In the genomic region with DNA sequence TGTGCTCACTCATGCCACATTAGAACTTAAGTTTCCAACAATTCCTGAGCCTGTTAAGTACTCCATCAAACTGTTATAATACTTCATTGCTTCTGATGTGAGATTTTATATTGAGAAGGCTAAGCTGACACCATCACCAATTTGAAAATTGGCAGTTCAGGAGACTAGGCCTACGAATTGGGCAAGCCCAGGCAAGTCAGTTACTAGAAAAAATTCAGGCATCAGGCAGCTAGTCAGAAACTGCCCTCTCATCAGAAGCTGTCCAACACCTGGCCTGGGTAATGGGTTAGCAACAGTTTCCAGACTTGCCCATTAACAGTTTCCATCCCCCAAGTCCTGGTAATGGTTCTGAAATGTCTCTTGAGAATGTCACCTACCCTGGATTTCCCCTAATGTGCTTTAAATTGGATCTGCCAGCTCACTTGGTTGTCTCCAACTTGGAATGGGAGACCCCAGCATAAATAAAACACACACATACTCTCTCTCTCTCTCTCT, we compare ENCODE assay signal across 34 mouse cellular contexts. TPM values are rescaled to one million over a fixed set of nuclear protein-coding genes. Genes with fewer than 3 reads are reported as not detected.
"Had no signal": no experiment of that assay in that cellular context is flagged by ENCODE, and none has a peak within 500 bp of the region (broad histone marks: within the 10 kb centered on the region; RNA-seq: fewer than 3 reads in every experiment).

No protein-coding gene starts in this region.

- H3K27me3 ChIP-seq: heart, embryonic 13.5 days; heart, embryonic 15.5 days; hindbrain, embryonic 12.5 days; hindbrain, embryonic 13.5 days; hindbrain, embryonic 15.5 days; intestine, embryonic 15.5 days; kidney, embryonic 15.5 days had no signal

- H3K4me2 ChIP-seq: heart, embryonic 13.5 days; heart, embryonic 15.5 days; hindbrain, embryonic 12.5 days; hindbrain, embryonic 13.5 days; hindbrain, embryonic 14.5 days; hindbrain, embryonic 15.5 days; intestine, embryonic 15.5 days; kidney, embryonic 15.5 days had no signal

- H3K9me3 ChIP-seq: heart, embryonic 13.5 days; heart, embryonic 15.5 days; hindbrain, embryonic 10.5 days; hindbrain, embryonic 12.5 days; hindbrain, embryonic 13.5 days; hindbrain, embryonic 15.5 days; intestine, embryonic 15.5 days; kidney, embryonic 15.5 days had no signal

- DNase-seq: heart, postnatal 10 days; heart, postnatal 36 days; heart, postnatal 4 days; kidney, adult 11 months; kidney, adult 18-20 months; kidney, adult 2 months; kidney, adult 8-10 months; kidney, adult 9 months; kidney, postnatal 10 days; kidney, postnatal 14 days; kidney, postnatal 25 days; kidney, postnatal 36 days; kidney, postnatal 4 days; layer of hippocampus, adult 9-11 months; layer of hippocampus, postnatal 36 days had no signal

- H3K27ac ChIP-seq: heart, embryonic 13.5 days; heart, embryonic 15.5 days; hindbrain, embryonic 10.5 days; hindbrain, embryonic 12.5 days; hindbrain, embryonic 13.5 days; hindbrain, embryonic 14.5 days; hindbrain, embryonic 15.5 days; hindbrain, postnatal 0 days; intestine, embryonic 15.5 days; kidney, embryonic 15.5 days; kidney, postnatal 0 days; layer of hippocampus, adult 2 months; left cerebral cortex, adult 2 months had no signal

- H3K9ac ChIP-seq: heart, embryonic 13.5 days; heart, embryonic 15.5 days; hindbrain, embryonic 12.5 days; hindbrain, embryonic 13.5 days; hindbrain, embryonic 14.5 days; hindbrain, embryonic 15.5 days; intestine, embryonic 15.5 days; kidney, embryonic 15.5 days had no signal

- ATAC-seq: hindbrain, embryonic 16.5 days; hindbrain, postnatal 0 days; inflammation-experienced regulatory T-cells, adult 6 months; intestine, embryonic 15.5 days; intestine, embryonic 16.5 days; intestine, postnatal 0 days had no signal

- H3K36me3 ChIP-seq: heart, embryonic 13.5 days; heart, embryonic 15.5 days; hindbrain, embryonic 10.5 days; hindbrain, embryonic 12.5 days; hindbrain, embryonic 13.5 days; hindbrain, embryonic 15.5 days; intestine, embryonic 15.5 days; kidney, embryonic 15.5 days had no signal

- H3K4me3 ChIP-seq: heart, embryonic 13.5 days; heart, embryonic 15.5 days; hindbrain, embryonic 10.5 days; hindbrain, embryonic 12.5 days; hindbrain, embryonic 13.5 days; hindbrain, embryonic 15.5 days; intestine, embryonic 15.5 days; kidney, embryonic 15.5 days; layer of hippocampus, adult 2 months; left cerebral cortex, adult 2 months had no signal

- H3K4me1 ChIP-seq: heart, embryonic 13.5 days; heart, embryonic 15.5 days; hindbrain, embryonic 10.5 days; hindbrain, embryonic 12.5 days; hindbrain, embryonic 13.5 days; hindbrain, embryonic 15.5 days; intestine, embryonic 15.5 days; kidney, embryonic 15.5 days had no signal

RNA-seq across cellular contexts. Expression of gene Rprm, which starts 20.9 kb away (rescaled TPM):
- total RNA-seq: heart, postnatal 25 days; heart, postnatal 36 days; hematopoietic stem cell, adult 5-6 weeks had no signal
- polyA plus RNA-seq: inflammation-experienced regulatory T-cells, adult 6 months had no signal
